Mouse (Mus musculus) C2C12 (cell line): ENCODE results near the gene Alas2. TPM values are rescaled to one million over a fixed set of nuclear protein-coding genes. Genes with fewer than 3 reads are reported as not detected.

ENCODE experiments used
- H3K27me3 ChIP-seq: one replicate; pipeline ENCODE4 v1.6.1; 2011; ENCODE audit not compliant: control insufficient read depth, insufficient read depth, insufficient read length
- H3K36me3 ChIP-seq: one replicate; pipeline ENCODE4 v1.6.1; 2011; ENCODE audit not compliant: control insufficient read depth, insufficient read depth
- H3K4me3 ChIP-seq: one replicate; pipeline ENCODE4 v1.5.1; 2011; ENCODE audit warnings: mild to moderate bottlenecking, control low read depth; ENCODE audit not compliant: poor library complexity, insufficient read depth, severe bottlenecking
- H3K79me2 ChIP-seq: one replicate; pipeline ENCODE4 v1.6.1; 2011; ENCODE audit not compliant: control insufficient read depth, insufficient read depth
- H3K79me3 ChIP-seq: one replicate; pipeline ENCODE4 v1.6.1; 2011; ENCODE audit warnings: low read depth, control low read depth
- H3ac ChIP-seq: one replicate; pipeline ENCODE3; 2011; ENCODE audit warnings: low read depth; ENCODE audit not compliant: control insufficient read depth, insufficient read length
- CEBPB ChIP-seq: IDR thresholded peaks from one replicate; pipeline ENCODE4 v1.6.1; 2011; ENCODE audit warnings: low read depth, mild to moderate bottlenecking, control low read depth, moderate library complexity
- CTCF ChIP-seq: IDR thresholded peaks from one replicate; pipeline ENCODE4 v1.5.1; 2011; ENCODE audit not compliant: control insufficient read depth, insufficient read depth, insufficient read length
- FOSL1 ChIP-seq: IDR thresholded peaks from one replicate; pipeline ENCODE4 v1.8.0; 2011; ENCODE audit warnings: mild to moderate bottlenecking, low read length; ENCODE audit not compliant: poor library complexity, insufficient read depth, severe bottlenecking
- MAX ChIP-seq: IDR thresholded peaks from one replicate; pipeline ENCODE4 v1.6.1; 2011; ENCODE audit warnings: mild to moderate bottlenecking, control low read depth
- MYOD1 ChIP-seq: IDR thresholded peaks from one replicate; pipeline ENCODE4 v1.6.1; 2011; ENCODE audit warnings: low read depth; ENCODE audit not compliant: control insufficient read depth, insufficient read length
- MYOG ChIP-seq: IDR thresholded peaks from one replicate; pipeline ENCODE4 v1.6.1; 2011; ENCODE audit not compliant: control insufficient read depth, insufficient read length; ENCODE audit errors: extremely low read depth
- USF1 ChIP-seq: IDR thresholded peaks from one replicate; pipeline ENCODE4 v1.6.1; 2011; ENCODE audit warnings: low read depth, mild to moderate bottlenecking, control low read depth, moderate library complexity
- microRNA-seq: library from miRNA; unstranded; fragments of <30 nt; microRNA quantifications from one replicate; pipeline ENCODE4, GENCODE M21; 2019; ENCODE audit warnings: borderline microRNAs expressed
- polyA plus RNA-seq: library from polyadenylated mRNA; unstranded; fragments of >200 nt; fragmentation: generic; extraction: Trizol; gene quantifications from one replicate; pipeline ENCODE4 v1.2.1, GENCODE M21; 2012; ENCODE audit warnings: missing spikeins

Gene Alas2
- polyA plus RNA-seq, 1 experiment = 0.07 TPM

DNA sequence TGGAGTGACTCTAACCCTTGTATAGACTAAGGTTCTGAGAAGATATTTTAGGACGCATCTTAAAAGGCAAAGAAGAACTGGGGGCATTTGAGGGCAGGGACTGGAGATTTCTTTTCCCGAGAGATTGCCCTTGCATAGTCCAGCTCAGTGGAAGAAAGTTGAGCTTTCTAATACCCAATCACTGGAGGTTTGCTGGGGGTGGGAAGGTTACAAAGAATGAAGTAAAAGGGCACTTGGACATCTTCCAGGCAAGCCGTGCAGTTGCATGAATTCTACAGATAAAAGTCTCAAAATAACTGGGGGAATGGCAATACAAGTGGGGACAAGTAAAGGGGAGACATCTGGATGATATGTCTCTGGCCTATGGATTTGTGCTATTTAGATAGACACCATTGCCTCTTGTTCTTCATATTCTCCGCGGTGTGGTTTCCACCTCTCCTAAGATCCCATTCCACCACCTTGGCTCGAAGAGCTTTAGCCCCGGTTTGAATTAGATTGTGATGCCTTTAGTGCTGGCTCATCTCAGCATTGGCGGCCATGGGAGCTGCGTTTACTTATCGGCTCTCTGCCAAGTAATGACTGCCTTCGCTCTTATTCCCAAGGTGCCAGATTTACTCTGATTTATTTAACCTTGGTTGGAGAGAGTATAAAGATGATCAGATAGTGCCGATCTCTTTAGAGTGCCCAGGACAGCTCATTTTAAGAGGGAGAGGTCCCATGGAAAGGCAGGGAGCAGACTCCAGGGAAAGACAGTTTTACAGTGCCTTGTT is 46.3 kb downstream of the Alas2 start:
- H3K79me2 ChIP-seq = no peaks in the 10 kb centered on the region
- no peak overlapping the region for H3K4me3 ChIP-seq
- no peak overlapping the region for H3ac ChIP-seq
- H3K79me3 ChIP-seq = no peaks in the 10 kb centered on the region
- no peaks in the 10 kb centered on the region for H3K36me3 ChIP-seq
- TF ChIP-seq MAX = no peak
- no peak for TF ChIP-seq USF1
- TF ChIP-seq CEBPB = no peak
- TF ChIP-seq CTCF = no peak
- no peak for TF ChIP-seq MYOG
- TF ChIP-seq FOSL1 = no peak
- TF ChIP-seq MYOD1 = no peak
- no peaks in the 10 kb centered on the region for H3K27me3 ChIP-seq

DNA sequence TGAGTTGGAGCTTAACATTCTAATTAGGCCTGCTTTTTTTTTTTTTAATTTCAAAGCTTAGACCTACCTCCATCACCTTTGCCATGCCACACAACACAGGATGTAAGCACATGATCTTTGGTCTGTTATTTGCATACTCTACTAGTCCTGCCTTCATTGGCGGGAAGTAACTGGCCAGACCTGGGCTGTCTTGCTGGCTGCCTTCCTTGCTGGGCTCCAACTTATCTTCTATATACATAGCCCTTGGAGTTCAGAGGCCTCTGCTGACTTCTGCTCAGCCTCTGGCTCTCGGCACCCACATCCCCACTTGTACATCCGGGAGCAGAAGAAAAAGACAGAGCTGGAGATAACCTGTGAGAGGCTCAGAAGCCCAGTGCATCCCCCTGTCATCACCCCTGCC is 47.0 kb downstream of the Alas2 start:
- no peak overlapping the region for H3ac ChIP-seq
- H3K79me2 ChIP-seq = no peaks in the 10 kb centered on the region
- no peaks in the 10 kb centered on the region for H3K27me3 ChIP-seq
- H3K36me3 ChIP-seq = no peaks in the 10 kb centered on the region
- no peak overlapping the region for H3K4me3 ChIP-seq
- TF ChIP-seq MYOD1 (no peak), CTCF (no peak), USF1 (no peak), CEBPB (no peak), FOSL1 (no peak)
- no peaks in the 10 kb centered on the region for H3K79me3 ChIP-seq

DNA sequence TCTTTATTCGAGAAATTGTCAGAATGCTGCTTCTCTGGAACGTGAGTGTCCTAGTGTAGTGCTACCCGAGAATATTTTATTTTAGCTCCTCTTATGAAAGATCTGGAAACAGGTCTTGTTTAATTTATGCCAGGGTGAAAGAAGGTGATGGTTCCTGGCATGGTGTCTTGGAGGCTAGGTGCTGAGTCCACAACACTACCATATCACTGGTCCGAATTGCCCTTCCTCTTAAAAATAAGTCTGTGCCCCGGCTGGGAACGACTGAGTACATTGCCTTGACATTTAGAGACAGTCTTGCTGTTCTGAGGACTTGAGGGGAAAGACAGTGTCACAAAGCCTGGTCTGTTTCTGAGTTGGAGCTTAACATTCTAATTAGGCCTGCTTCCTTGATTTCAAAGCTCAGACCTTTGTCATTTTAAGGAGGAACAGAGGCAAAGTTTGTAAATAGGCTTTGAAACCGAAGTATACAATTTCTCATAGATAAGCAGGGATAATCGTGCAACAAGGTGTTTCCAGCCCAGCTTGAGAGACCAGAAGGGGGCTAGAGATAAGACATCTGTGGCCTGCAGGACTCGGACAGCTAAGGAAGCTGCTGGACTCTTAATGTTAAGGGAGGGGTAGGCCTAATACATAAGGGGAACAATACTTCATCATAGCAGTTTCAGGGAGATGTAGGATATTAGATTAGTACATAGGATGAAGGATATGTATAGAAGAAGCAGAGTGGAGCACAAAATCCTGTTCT is 48.0 kb downstream of the Alas2 start:
- no peak for TF ChIP-seq CEBPB
- TF ChIP-seq FOSL1 = no peak
- no peak for TF ChIP-seq MYOG
- no peak for TF ChIP-seq MAX
- no peak for TF ChIP-seq CTCF
- TF ChIP-seq MYOD1 = no peak
- TF ChIP-seq USF1 = no peak
- no peak overlapping the region for H3K4me3 ChIP-seq
- no peak overlapping the region for H3ac ChIP-seq
- H3K36me3 ChIP-seq = no peaks in the 10 kb centered on the region
- H3K27me3 ChIP-seq = no peaks in the 10 kb centered on the region
- no peaks in the 10 kb centered on the region for H3K79me3 ChIP-seq
- H3K79me2 ChIP-seq = no peaks in the 10 kb centered on the region

DNA sequence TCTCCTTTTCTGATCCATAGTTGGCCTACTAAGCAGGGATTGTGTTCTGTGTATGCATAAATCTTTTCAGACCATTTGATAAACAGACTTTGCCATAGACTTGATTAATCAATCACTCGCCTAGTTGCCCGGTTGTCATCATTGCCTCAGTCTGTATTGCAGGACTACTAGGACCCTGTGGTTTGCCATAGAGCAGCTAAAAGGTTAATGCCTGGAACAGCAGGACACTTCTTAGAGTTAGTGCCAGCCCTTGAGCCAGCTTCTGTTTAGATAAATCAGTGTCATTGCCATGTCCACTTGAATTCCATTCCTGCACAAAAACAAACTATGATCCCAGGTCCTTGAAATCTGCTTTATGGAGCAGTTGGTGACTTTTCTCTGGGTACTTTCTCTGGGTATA is 51.7 kb downstream of the Alas2 start:
- Histone ChIP-seq H3ac (no peak overlapping the region), H3K79me2 (no peaks in the 10 kb centered on the region), H3K27me3 (no peaks in the 10 kb centered on the region), H3K4me3 (no peak overlapping the region), H3K36me3 (no peaks in the 10 kb centered on the region), H3K79me3 (no peaks in the 10 kb centered on the region)
- TF ChIP-seq MYOG (no peak), CTCF (no peak), USF1 (no peak), MAX (no peak), MYOD1 (no peak), FOSL1 (no peak)

Small RNA genes lying within 50 kb of the gene (microRNA-seq; reads per million reads assigned to microRNA genes)
- gene Mir3620 = not detected

Other genes starting within 250 kb of the Alas2 start
- 14.3 TPM for gene Tmem29, start 88.2 kb upstream of the Alas2 start, polyA plus RNA-seq
- gene Pfkfb1, start 40.9 kb downstream of the Alas2 start, polyA plus RNA-seq = 2.7 TPM
- gene Apex2, start 42.5 kb downstream of the Alas2 start, polyA plus RNA-seq = 18.2 TPM
- gene Tro, start 110.2 kb downstream of the Alas2 start, polyA plus RNA-seq = 0.06 TPM